Mouse (Mus musculus): ENCODE measurements around the gene Myo5c.
A peak's percentile ranks its signal among the peaks of the same experiment; 100 is the strongest.

Gene Myo5c

GRCm38 (mm10) chr9:75322099-75322885 lies 90.5 kb downstream of the Myo5c start:
- DNase-seq (ENCODE audit: low spot score), result peak; percentile 55

- no peak for DNase-seq (ENCODE audit: low spot score)
Observed at GRCm38 (mm10) chr9:75328047-75328446, 96.2 kb downstream of the Myo5c start.

DNA sequence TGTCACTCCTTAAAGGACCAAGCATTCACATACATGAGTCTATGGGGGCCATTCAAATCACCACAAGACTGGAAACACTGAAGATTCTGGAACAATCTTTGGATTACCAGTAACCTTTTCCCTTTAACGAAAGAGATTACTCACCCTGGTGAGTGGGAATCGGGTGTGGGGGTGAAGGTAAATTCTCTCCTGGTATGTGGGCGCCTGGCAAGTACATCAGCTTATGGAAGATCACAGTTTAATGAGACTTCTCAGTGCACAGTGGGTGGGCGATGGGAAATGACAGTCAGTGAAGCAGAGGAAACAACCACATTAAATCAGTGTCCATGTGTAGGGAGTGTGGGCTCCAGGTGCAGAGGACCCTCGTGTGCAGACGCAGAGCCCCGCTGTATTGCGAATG lies 99.0 kb downstream of the Myo5c start:
- no peak for DNase-seq (ENCODE audit: low spot score)

DNA sequence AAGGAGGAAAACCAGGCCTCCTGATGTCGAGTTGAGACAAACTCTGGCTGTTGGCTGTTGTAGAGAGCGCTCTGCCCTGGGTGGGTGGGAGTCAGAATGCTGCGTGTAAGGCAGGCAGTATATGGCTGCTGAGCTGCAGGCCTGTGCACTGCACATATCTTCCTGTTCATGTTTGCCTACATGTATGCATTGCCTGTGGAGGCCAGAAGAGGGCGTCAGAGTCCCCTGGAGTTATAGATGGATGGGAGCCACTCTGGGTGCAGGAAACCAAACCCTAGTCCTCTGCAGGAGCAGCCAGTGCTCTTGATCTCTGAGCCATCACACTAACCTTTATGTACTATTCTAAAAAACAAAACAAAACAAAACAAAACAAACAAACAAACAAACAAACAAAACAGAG lies 102.6 kb downstream of the Myo5c start:
- DNase-seq (ENCODE audit: low spot score), result no peak

DNA sequence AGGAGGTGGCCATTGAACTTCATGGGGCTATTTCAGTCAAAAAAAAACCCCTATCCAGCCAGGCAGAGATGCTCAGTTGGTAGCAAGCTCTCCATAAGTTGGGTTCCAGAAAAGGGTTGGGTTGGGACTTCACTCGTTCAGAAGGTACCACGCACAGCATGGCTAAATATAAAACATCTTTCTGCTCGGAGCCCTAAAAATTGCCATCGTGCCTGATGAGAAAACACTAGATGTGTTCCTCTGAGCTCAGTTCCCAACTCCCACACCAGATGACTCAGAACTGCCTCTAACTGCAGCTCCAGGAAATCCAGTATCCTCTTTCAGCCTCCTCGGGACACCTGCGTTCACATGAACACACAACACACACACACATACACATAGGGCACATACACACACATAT lies 106.2 kb downstream of the Myo5c start:
- DNase-seq (ENCODE audit: low spot score), result no peak

DNA sequence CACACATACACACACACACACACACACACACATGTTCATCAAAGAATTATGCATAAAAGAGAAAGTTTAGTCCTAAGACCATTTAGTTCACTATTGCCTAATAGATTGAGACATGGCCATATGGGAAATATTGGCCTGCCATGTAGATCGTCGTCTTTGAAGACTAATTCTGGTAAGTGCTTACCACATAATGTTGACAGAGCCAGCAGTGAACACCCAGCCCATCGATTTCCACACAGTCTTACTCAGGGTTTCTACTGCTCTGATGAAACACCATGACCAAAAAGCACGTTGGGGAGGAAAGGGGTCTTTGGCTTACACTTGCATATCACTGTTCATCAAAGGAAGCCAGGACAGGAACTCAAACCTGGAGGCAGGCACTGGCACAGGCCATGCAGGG lies 110.6 kb downstream of the Myo5c start:
- no peak for DNase-seq (ENCODE audit: low spot score)

- DNase-seq (ENCODE audit: low spot score), result no peak
Observed at GRCm38 (mm10) chr9:75347458-75347857, 115.6 kb downstream of the Myo5c start, which contains the start of gene Bcl2l10. Gene Bcl2l10 (plus strand): TSS chr9:75347758.

DNA sequence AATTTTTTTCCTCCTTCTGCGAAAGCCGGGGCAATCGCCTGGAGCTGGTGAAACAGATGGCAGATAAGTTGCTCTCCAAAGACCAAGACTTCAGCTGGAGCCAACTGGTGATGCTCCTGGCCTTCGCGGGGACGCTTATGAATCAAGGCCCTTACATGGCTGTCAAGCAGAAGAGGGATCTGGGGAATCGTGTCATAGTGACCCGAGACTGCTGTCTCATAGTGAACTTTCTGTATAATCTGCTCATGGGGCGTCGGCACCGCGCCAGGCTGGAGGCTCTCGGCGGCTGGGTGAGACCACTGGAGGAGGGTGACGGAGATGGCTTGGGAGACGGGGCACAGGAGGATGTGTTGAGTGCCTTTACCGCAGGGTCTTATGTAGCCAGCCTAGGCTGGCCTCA lies 116.2 kb downstream of the Myo5c start:
- DNase-seq (ENCODE audit: low spot score), result no peak

- no peak for DNase-seq (ENCODE audit: low spot score)
Observed at GRCm38 (mm10) chr9:75348641-75349040, 116.8 kb downstream of the Myo5c start.

GRCm38 (mm10) chr9:75353094-75353493 lies 121.3 kb downstream of the Myo5c start:
- DNase-seq (ENCODE audit: low spot score), result no peak

Measured in yolk sac, embryonic 10.5 days (tissue).